10 mouse cellular contexts compared by ENCODE assay signal in genomic region chr4:106841856-106842255, GRCm38 (mm10). TPM values are rescaled to one million over a fixed set of nuclear protein-coding genes. Genes with fewer than 3 reads are reported as not detected.
DNase-seq lines count a peak whose midpoint lies in the region; ATAC-seq and TF ChIP-seq lines count a peak whose summit lies in the region.
"Had no signal": no experiment of that assay in that cellular context is flagged by ENCODE, and none has a peak within 500 bp of the region (broad histone marks: within the 10 kb centered on the region; RNA-seq: fewer than 3 reads in every experiment).

No protein-coding gene starts in this region.

- peak overlapping the region; percentile 92; the same call in 1 of the 2 replicates for H3K9ac ChIP-seq in heart, embryonic 13.5 days
- no peak overlapping the region; the same call in 1 of the 2 replicates for H3K9ac ChIP-seq in midbrain, embryonic 12.5 days (replicated peaks)

- TF ChIP-seq POLR2A in spleen, adult 2 months (IDR thresholded peaks at IDR 0.05; ENCODE audit: low read depth, low read length): no peak

- H3K9me3 ChIP-seq in heart, embryonic 13.5 days: no peaks in the 10 kb centered on the region
- no peaks in the 10 kb centered on the region for H3K9me3 ChIP-seq in midbrain, embryonic 12.5 days

- 41% methylated on average over 7 of the region's 7 CpGs for WGBS in heart, embryonic 13.5 days
- 56% methylated on average over 7 of the region's 7 CpGs for WGBS in spleen, adult 2 months
- WGBS in midbrain, embryonic 12.5 days: 70% methylated on average over 7 of the region's 7 CpGs

- DNase-seq in heart, adult 11 months: no peak
- DNase-seq in spleen, adult 2 months (ENCODE audit: low read depth in 1 of 2, low spot score in 2 of 2): no peak
- DNase-seq in spleen, adult 12 weeks (ENCODE audit: low spot score): no peak
- DNase-seq in ovary, postnatal 14 days (ENCODE audit: low spot score): no peak
- DNase-seq in gastrocnemius, postnatal 25 days: no peak
- no peak for DNase-seq in gastrocnemius, postnatal 36 days
- DNase-seq: heart, postnatal 14 days had no signal

- no peak overlapping the region for H3K4me2 ChIP-seq in heart, embryonic 13.5 days
- H3K4me2 ChIP-seq in midbrain, embryonic 12.5 days (replicated peaks): peak overlapping the region; percentile 99; the same call in 1 of the 2 replicates

- H3K36me3 ChIP-seq in heart, embryonic 13.5 days: no peaks in the 10 kb centered on the region
- H3K36me3 ChIP-seq in spleen, adult 2 months (ENCODE audit: control insufficient read depth, insufficient read depth, low read length): no peaks in the 10 kb centered on the region
- H3K36me3 ChIP-seq in midbrain, embryonic 12.5 days: no peaks in the 10 kb centered on the region

- intact Hi-C loops in gastrocnemius, postnatal 36 days (cut with DNase I): no loop called here

- H3K27me3 ChIP-seq in heart, embryonic 13.5 days (replicated peaks): 0 out of 2 replicates have a peak, but pooled peaks cover 3% of the 10 kb centered on the region
- H3K27me3 ChIP-seq in spleen, adult 2 months (ENCODE audit: control insufficient read depth, insufficient read depth, low read length): 0 out of 2 replicates have a peak, but pooled peaks cover 3% of the 10 kb centered on the region
- H3K27me3 ChIP-seq in midbrain, embryonic 12.5 days: peaks cover 5% of the 10 kb centered on the region
- H3K27me3 ChIP-seq: CH12.LX had no signal

- no peak for TF ChIP-seq CTCF in spleen, adult 2 months (IDR thresholded peaks at IDR 0.05; ENCODE audit: extremely low read depth, insufficient read depth, insufficient read length, insufficient replicate concordance)

- peak overlapping the region; percentile 99; the same call in 1 of the 2 replicates for H3K27ac ChIP-seq in heart, embryonic 13.5 days (replicated peaks)
- H3K27ac ChIP-seq in spleen, adult 2 months (ENCODE audit: insufficient read depth, low read length): peak overlapping the region; percentile 26
- peak overlapping the region; percentile 99 for H3K27ac ChIP-seq in midbrain, embryonic 12.5 days (replicated peaks)

- no peak overlapping the region for H3K4me3 ChIP-seq in heart, embryonic 13.5 days
- H3K4me3 ChIP-seq in spleen, adult 2 months (ENCODE audit: extremely low read depth, insufficient read depth, insufficient read length): no peak overlapping the region
- H3K4me3 ChIP-seq in midbrain, embryonic 12.5 days: no peak overlapping the region

- peaks cover 43% of the 10 kb centered on the region for H3K4me1 ChIP-seq in heart, embryonic 13.5 days
- peaks cover 14% of the 10 kb centered on the region for H3K4me1 ChIP-seq in spleen, adult 2 months (ENCODE audit: control insufficient read depth, insufficient read depth, insufficient read length)
- peaks cover 54% of the 10 kb centered on the region for H3K4me1 ChIP-seq in midbrain, embryonic 12.5 days

- ATAC-seq in heart, embryonic 13.5 days (ENCODE audit: extremely low read depth, insufficient number of reproducible peaks, low FRiP score, low TSS enrichment): no peak
- no peak for ATAC-seq in midbrain, embryonic 12.5 days (ENCODE audit: low FRiP score, low read depth)

RNA-seq across cellular contexts. Expression of gene Acot11, which starts 37.1 kb away (rescaled TPM):
- 2.2 and 3.9 TPM in 2 replicates for polyA plus RNA-seq in heart, embryonic 13.5 days (2015; fragmentation: Nextera tagmentation; extraction: Ambion mirVana)
- polyA plus RNA-seq in spleen, adult 2 months (2012; rRNA removed): 5.5 and 7.7 TPM in 2 replicates
- polyA plus RNA-seq in midbrain, embryonic 12.5 days (2016; fragmentation: Nextera tagmentation; extraction: Ambion mirVana): 1.5 and 1.6 TPM in 2 replicates
- 10 to 100 TPM in 1 of 2 experiments, 1 to 10 TPM in 1; 7.8 to 14.3 TPM for total RNA-seq in gastrocnemius, postnatal 25 days (2021)
- 1 to 10 TPM; 7.9 to 9.5 TPM for total RNA-seq in gastrocnemius, postnatal 36 days (2021)

Comparison
In these comparisons a context has a peak if more than half of its experiments do, and no peak if none do; other contexts are left out.
1. H3K27ac ChIP-seq: peak in every context shown above with its lines; median percentile 99 in heart, embryonic 13.5 days; 99 in midbrain, embryonic 12.5 days; 26 in spleen, adult 2 months.